Mouse (Mus musculus) brain, embryonic 14.5 days (tissue): ENCODE data around the gene N4bp3.

Experiments used
- CTCF ChIP-seq: fragments of 200-500 bp; IDR thresholded peaks from 2 replicates; pipeline ENCODE4 v1.5.1; 2012; ENCODE audit warnings: inconsistent platforms, mild to moderate bottlenecking, moderate library complexity, borderline replicate concordance; ENCODE audit not compliant: insufficient read depth, insufficient read length; ENCODE audit errors: extremely low read depth
- POLR2A ChIP-seq: fragments of 200-500 bp; IDR thresholded peaks from 2 replicates; pipeline ENCODE4 v1.6.1; 2012; ENCODE audit warnings: mild to moderate bottlenecking, inconsistent platforms, borderline replicate concordance; ENCODE audit not compliant: poor library complexity, insufficient read depth, insufficient read length, severe bottlenecking; ENCODE audit errors: extremely low read depth

DNA sequence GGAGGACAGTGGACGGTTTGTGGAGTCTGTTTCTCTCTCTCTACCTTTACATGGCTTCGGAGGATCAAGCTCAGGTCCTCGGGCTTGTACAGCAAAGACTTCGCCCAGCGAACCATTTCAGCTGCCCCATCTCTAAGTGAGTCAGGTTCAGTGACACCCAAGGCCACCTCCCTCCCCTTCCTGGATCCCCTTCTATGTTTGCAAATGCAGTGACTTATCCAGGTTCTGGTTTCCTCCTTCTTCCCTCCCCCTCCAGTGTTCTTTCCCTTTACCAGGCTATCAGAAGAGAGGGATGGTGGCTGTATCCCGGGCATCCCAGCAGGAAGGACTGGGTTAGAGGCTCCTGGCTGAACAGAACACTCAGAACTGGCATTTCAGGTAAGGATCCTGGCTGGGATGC is 3.1 kb upstream of the N4bp3 start:
- no peak for TF ChIP-seq CTCF
- no peak for TF ChIP-seq POLR2A
